Mouse (Mus musculus): ENCODE data around the gene Ncoa3.

DNA sequence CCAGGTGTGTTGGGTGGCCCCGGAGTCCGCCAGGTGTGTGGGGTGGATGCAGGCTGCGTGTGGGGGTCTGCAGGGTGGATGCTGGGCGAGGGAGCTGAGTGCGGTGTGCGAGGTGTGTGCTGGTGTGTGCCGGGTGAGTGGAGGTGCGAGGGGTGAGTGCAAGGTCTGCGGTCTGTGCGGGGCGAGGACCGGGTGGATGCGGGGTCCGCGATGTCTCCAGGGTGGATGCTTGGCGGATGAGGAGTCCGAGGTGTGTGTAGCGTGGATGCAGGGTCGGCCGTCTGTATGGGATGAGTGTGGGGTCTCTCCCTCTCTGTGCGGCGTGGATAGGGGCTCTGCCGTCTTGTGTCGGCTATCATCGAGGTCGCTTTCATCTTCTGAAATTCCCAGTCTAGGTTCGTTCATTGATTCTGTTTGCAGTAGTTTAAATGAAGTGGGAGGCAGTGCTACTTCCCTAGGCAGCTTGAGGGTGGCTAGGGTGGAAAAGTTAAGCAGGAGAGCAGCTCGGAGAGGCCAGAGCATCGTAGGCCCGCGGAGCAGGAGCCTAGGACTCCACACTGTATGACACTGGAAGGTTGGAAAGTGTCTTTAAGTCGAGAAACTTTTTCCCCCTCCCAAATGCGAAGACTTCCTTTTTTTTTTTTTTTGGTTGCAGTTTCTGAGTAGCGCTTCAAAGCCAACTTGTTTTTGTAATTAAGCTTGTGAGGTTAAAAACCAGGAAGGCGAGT is 901 bp downstream of the Ncoa3 start:
- TF ChIP-seq CTCF (IDR thresholded peaks at IDR 0.05; ENCODE audit: borderline replicate concordance, extremely low read depth, insufficient read depth, insufficient read length) (no peak), POLR2A (IDR thresholded peaks at IDR 0.05; ENCODE audit: borderline replicate concordance, extremely low read depth, insufficient read depth, insufficient read length, poor library complexity, severe bottlenecking) (no peak)
